Mouse (Mus musculus) MEL (cell line): ENCODE results near the gene Daam2. TPM values are rescaled to one million over a fixed set of nuclear protein-coding genes. Genes with fewer than 3 reads are reported as not detected.

Source experiments
- DNase-seq: peaks from one replicate; pipeline ENCODE4 v3.0.0; 2011; ENCODE audit warnings: low read depth, low spot score
- H3K27ac ChIP-seq: 2 replicates; pipeline ENCODE4 v1.5.1; 2012; ENCODE audit warnings: low read depth, mild to moderate bottlenecking, control low read depth, low read length, moderate library complexity; ENCODE audit not compliant: control insufficient read depth
- H3K27me3 ChIP-seq, 2 experiments: fragments of 150-350 bp in 1 of 2; sonication (generic) in 1 of 2; 2 replicates each; pipeline ENCODE4 v1.6.1; 2012; ENCODE audit warnings: low read length in 2 of 2, mild to moderate bottlenecking in 2 of 2, improper control_type of control experiment in 1 of 2, moderate library complexity in 1 of 2; ENCODE audit not compliant: insufficient read depth in 2 of 2, control insufficient read depth in 1 of 2
- H3K36me3 ChIP-seq, 2 experiments: 2 replicates each; pipeline ENCODE4 v1.6.1; 2012 to 2014; ENCODE audit warnings: low read length in 2 of 2, improper control_type of control experiment in 1 of 2, inconsistent platforms in 1 of 2, mild to moderate bottlenecking in 1 of 2; ENCODE audit not compliant: insufficient read depth in 2 of 2, control insufficient read depth in 1 of 2
- H3K4me1 ChIP-seq, 2 experiments: fragments of 150-350 bp in 1 of 2; sonication (generic) in 1 of 2; 2 replicates each; pipeline ENCODE4 v1.6.1; 2012; ENCODE audit warnings: low read length in 2 of 2, improper control_type of control experiment in 1 of 2, mild to moderate bottlenecking in 1 of 2; ENCODE audit not compliant: insufficient read depth in 2 of 2, control insufficient read depth in 1 of 2
- H3K4me3 ChIP-seq, 2 experiments: fragments of 150-350 bp in 1 of 2; sonication (generic) in 1 of 2; 2 replicates each; pipeline ENCODE4 v1.5.1; 2012; ENCODE audit warnings: low read depth in 2 of 2, low read length in 2 of 2, mild to moderate bottlenecking in 2 of 2, moderate library complexity in 2 of 2, control low read depth in 1 of 2, improper control_type of control experiment in 1 of 2; ENCODE audit not compliant: control insufficient read depth in 1 of 2, insufficient read depth in 1 of 2
- H3K79me2 ChIP-seq: 2 replicates; pipeline ENCODE4 v1.6.1; 2012; ENCODE audit warnings: mild to moderate bottlenecking, low read length, moderate library complexity; ENCODE audit not compliant: control insufficient read depth, poor library complexity, insufficient read depth
- H3K9ac ChIP-seq: 2 replicates; pipeline ENCODE4 v1.6.1; 2012; ENCODE audit warnings: low read depth, mild to moderate bottlenecking, control low read depth, low read length, moderate library complexity; ENCODE audit not compliant: control insufficient read depth, poor library complexity, severe bottlenecking
- H3K9me3 ChIP-seq: fragments of 150-350 bp; sonication (generic); replicated peaks from 2 replicates; pipeline ENCODE4 v1.6.1; 2012; ENCODE audit warnings: mild to moderate bottlenecking, low read length, improper control_type of control experiment, moderate library complexity; ENCODE audit not compliant: insufficient read depth
- BHLHE40 ChIP-seq: IDR thresholded peaks from 2 replicates; pipeline ENCODE4 v1.6.1; 2012; ENCODE audit warnings: low read depth, mild to moderate bottlenecking, inconsistent platforms, low read length, improper control_type of control experiment, borderline replicate concordance
- CHD1 ChIP-seq: IDR thresholded peaks from 2 replicates; pipeline ENCODE4 v1.6.1; 2012; ENCODE audit warnings: low read depth, mild to moderate bottlenecking, inconsistent platforms, low read length, improper control_type of control experiment
- CHD2 ChIP-seq: IDR thresholded peaks from 2 replicates; pipeline ENCODE4 v1.6.1; 2011; ENCODE audit warnings: low read length, improper control_type of control experiment
- E2F4 ChIP-seq: IDR thresholded peaks from 2 replicates; pipeline ENCODE4 v1.6.1; 2011; ENCODE audit warnings: low read depth, low read length, improper control_type of control experiment, borderline replicate concordance
- ELF1 ChIP-seq: IDR thresholded peaks from 2 replicates; pipeline ENCODE4 v1.6.1; 2014; ENCODE audit warnings: low read depth, mild to moderate bottlenecking, inconsistent platforms, low read length, improper control_type of control experiment, moderate library complexity
- EP300 ChIP-seq, 2 experiments: IDR thresholded peaks; 2 replicates each; pipeline ENCODE4 v1.6.1; 2011; ENCODE audit warnings: improper control_type of control experiment in 2 of 2, low read length in 2 of 2, low read depth in 1 of 2, mild to moderate bottlenecking in 1 of 2
- GABPA ChIP-seq: IDR thresholded peaks from 2 replicates; pipeline ENCODE4 v1.6.1; 2012; ENCODE audit warnings: low read depth, mild to moderate bottlenecking, inconsistent platforms, low read length, improper control_type of control experiment, moderate library complexity
- GATA1 ChIP-seq: IDR thresholded peaks from 2 replicates; pipeline ENCODE4 v1.6.1; 2011; ENCODE audit warnings: low read depth, low read length, improper control_type of control experiment
- JUND ChIP-seq: IDR thresholded peaks from 2 replicates; pipeline ENCODE4 v1.6.1; 2011; ENCODE audit warnings: low read depth, mild to moderate bottlenecking, improper control_type of control experiment, low read length
- MAFK ChIP-seq: IDR thresholded peaks from 2 replicates; pipeline ENCODE4 v1.6.1; 2011; ENCODE audit warnings: low read depth, mild to moderate bottlenecking, low read length, improper control_type of control experiment, borderline replicate concordance
- MAX ChIP-seq: IDR thresholded peaks from 2 replicates; pipeline ENCODE4 v1.6.1; 2011; ENCODE audit warnings: low read length, improper control_type of control experiment
- MAZ ChIP-seq: IDR thresholded peaks from 2 replicates; pipeline ENCODE4 v1.6.1; 2012; ENCODE audit warnings: low read depth, mild to moderate bottlenecking, inconsistent platforms, low read length, improper control_type of control experiment
- MYC ChIP-seq: IDR thresholded peaks from 2 replicates; pipeline ENCODE4 v1.6.1; 2011; ENCODE audit warnings: low read depth, mild to moderate bottlenecking, low read length, improper control_type of control experiment, moderate library complexity
- NRF1 ChIP-seq: IDR thresholded peaks from 2 replicates; pipeline ENCODE4 v1.6.1; 2014; ENCODE audit warnings: low read depth, mild to moderate bottlenecking, inconsistent platforms, low read length, improper control_type of control experiment, moderate library complexity; ENCODE audit not compliant: poor library complexity, insufficient read depth, severe bottlenecking
- RAD21 ChIP-seq: IDR thresholded peaks from 2 replicates; pipeline ENCODE4 v1.6.1; 2011; ENCODE audit warnings: mild to moderate bottlenecking, low read depth, low read length, improper control_type of control experiment
- RCOR1 ChIP-seq: IDR thresholded peaks from 2 replicates; pipeline ENCODE4 v1.6.1; 2012; ENCODE audit warnings: low read depth, mild to moderate bottlenecking, inconsistent platforms, low read length, improper control_type of control experiment
- SIN3A ChIP-seq: IDR thresholded peaks from 2 replicates; pipeline ENCODE4 v1.6.1; 2012; ENCODE audit warnings: low read length, improper control_type of control experiment, inconsistent platforms
- TAL1 ChIP-seq: IDR thresholded peaks from 2 replicates; pipeline ENCODE4 v1.6.1; 2012; ENCODE audit warnings: mild to moderate bottlenecking, inconsistent platforms, low read length, moderate library complexity, mixed read lengths
- TBP ChIP-seq: IDR thresholded peaks from 2 replicates; pipeline ENCODE4 v1.8.0; 2011; ENCODE audit warnings: low read depth, low read length, improper control_type of control experiment
- USF1 ChIP-seq: IDR thresholded peaks from 2 replicates; pipeline ENCODE4 v1.6.1; 2014; ENCODE audit warnings: low read depth, mild to moderate bottlenecking, inconsistent platforms, low read length, improper control_type of control experiment, moderate library complexity
- polyA plus RNA-seq, 2 experiments: library from polyadenylated mRNA; stranded (reverse) in 1 of 2; unstranded in 1 of 2; fragments of >175 nt in 1 of 2; fragments of >200 nt in 1 of 2; gene quantifications; 2 replicates each; pipeline versions ENCODE4 v1.2.1 to v1.2.4; 2012; ENCODE audit warnings: low replicate concordance in 2 of 2, low read depth in 1 of 2; ENCODE audit not compliant: insufficient read length in 2 of 2, insufficient read depth in 1 of 2, missing spikeins in 1 of 2
- total RNA-seq: library from RNA; depleted of rRNA; stranded (reverse); fragments of 300-350 nt; gene quantifications from 2 replicates; pipeline ENCODE4 v1.2.3, GENCODE M21; 2012

Gene Daam2
- total and polyA plus RNA-seq, 3 experiments: 0.04 to 0.28 TPM; not detected in 1

DNA sequence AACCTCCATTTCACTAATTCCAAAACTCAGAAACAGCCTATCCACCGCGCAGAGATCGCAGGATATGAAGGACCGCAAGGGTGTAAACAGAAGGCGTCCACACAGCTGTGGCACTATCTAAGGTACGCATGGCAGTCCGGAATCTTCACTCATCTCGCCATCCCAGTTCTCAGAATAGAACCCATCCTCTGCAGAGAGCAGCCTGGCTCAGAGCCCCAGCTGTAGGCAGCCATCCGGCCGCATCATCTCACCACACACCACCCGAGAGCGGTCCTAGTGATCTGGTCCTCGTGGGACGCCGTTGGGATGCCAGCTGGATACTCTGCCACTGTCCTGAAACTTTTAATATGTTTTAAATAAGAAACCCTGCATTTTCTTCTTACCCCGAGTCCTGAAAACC is 54.7 kb downstream of the Daam2 start:
- TF ChIP-seq ELF1 (no peak), GABPA (no peak), RAD21 (no peak), MAZ (no peak), NRF1 (no peak), SIN3A (no peak)
- no peak for DNase-seq
- H3K4me3 ChIP-seq: no peak overlapping the region
- H3K79me2 ChIP-seq: no peaks in the 10 kb centered on the region
- no peaks in the 10 kb centered on the region for H3K36me3 ChIP-seq
- no peaks in the 10 kb centered on the region for H3K4me1 ChIP-seq
- no peak overlapping the region for H3K9ac ChIP-seq
- no peaks in the 10 kb centered on the region for H3K9me3 ChIP-seq
- H3K27me3 ChIP-seq: no peaks in the 10 kb centered on the region
- H3K27ac ChIP-seq: no peak overlapping the region

DNA sequence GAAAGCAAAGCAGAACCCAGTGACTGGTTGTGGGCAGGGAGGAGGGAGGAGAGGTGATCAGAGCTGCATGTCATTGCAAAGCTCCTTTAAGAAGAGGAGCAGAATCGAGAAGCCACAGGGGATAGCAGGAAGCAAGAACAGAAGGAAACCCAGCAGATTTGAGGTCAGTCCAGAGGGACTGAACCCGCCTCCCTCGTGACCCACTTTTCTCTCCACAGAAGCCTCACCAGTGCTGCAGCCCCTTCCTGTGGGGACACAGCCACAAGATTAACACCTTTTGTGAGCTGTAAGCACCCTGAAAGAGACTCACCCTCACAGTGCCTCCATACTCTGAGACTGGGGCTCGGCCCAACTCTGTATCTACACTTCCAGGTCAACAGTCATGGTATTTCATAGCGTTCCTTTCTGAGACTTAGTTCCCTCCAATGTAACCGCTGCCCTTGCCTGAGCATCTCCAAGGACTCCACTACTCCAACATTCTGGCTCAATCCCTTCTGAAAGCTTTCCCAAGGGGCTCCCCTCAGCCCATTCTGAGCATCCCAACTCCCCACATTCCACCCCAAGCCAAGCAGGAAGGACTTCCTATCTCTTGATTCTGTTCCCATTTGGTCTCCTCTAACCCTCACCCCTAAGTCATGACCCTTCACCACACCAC is 60.8 kb downstream of the Daam2 start:
- H3K4me3 ChIP-seq: no peak overlapping the region
- no peak for TF ChIP-seq MAX
- no peak for TF ChIP-seq MYC
- TF ChIP-seq EP300 (IDR thresholded peaks at IDR 0.05; ENCODE audit: low read depth in 1 of 2, low read length in 2 of 2): no peak
- no peak for TF ChIP-seq GATA1
- no peak for TF ChIP-seq RAD21
- no peak for TF ChIP-seq MAFK
- TF ChIP-seq, all 39 proteins: peak for 0
- H3K9ac ChIP-seq: no peak overlapping the region
- DNase-seq: no peak
- no peak overlapping the region for H3K27ac ChIP-seq
- H3K9me3 ChIP-seq: no peaks in the 10 kb centered on the region
- H3K27me3 ChIP-seq: no peaks in the 10 kb centered on the region
- H3K36me3 ChIP-seq: no peaks in the 10 kb centered on the region
- no peaks in the 10 kb centered on the region for H3K79me2 ChIP-seq
- H3K4me1 ChIP-seq: no peaks in the 10 kb centered on the region

DNA sequence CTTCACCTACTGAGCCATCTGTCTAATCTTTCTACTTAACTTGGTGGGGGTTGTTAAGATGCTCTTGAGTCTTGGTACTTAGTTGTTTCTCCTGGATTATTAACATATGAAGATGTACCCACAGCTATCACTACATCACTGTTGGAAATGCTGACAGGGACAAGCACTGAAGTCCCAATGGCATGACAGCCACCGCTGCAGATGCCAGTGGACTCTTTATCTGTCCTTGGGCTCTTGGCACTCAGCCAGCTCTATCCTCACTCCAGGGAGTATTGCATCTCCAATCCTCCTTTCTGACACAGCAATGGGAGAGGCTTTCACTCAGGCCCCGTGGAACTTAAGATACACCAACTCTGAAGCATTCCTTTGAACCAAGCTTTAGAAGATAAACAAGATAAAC is 63.9 kb downstream of the Daam2 start:
- Histone ChIP-seq H3K9ac (no peak overlapping the region), H3K27me3 (no peaks in the 10 kb centered on the region)
- no peak for TF ChIP-seq USF1
- TF ChIP-seq MYC: no peak
- no peak for TF ChIP-seq RCOR1
- TF ChIP-seq CHD2: no peak
- no peak for TF ChIP-seq BHLHE40
- no peak for TF ChIP-seq CHD1
- TF ChIP-seq TAL1: no peak
- no peak for TF ChIP-seq TBP
- TF ChIP-seq E2F4: no peak
- TF ChIP-seq JUND: no peak
- TF ChIP-seq, all 39 proteins: peak for 0
- no peak for DNase-seq
- H3K4me1 ChIP-seq: no peaks in the 10 kb centered on the region
- no peak overlapping the region for H3K27ac ChIP-seq
- no peak overlapping the region for H3K4me3 ChIP-seq
- no peaks in the 10 kb centered on the region for H3K9me3 ChIP-seq
- no peaks in the 10 kb centered on the region for H3K36me3 ChIP-seq
- H3K79me2 ChIP-seq: no peaks in the 10 kb centered on the region
